14 mouse cellular contexts compared by ENCODE assay signal in genomic region chr11:118721898-118722297, GRCm38 (mm10).
"Had no signal": no experiment of that assay in that cellular context is flagged by ENCODE, and none has a peak within 500 bp of the region (broad histone marks: within the 10 kb centered on the region; RNA-seq: fewer than 3 reads in every experiment).

No protein-coding gene starts in this region.

- H3K36me3 ChIP-seq: limb, embryonic 13.5 days; liver, embryonic 15.5 days; midbrain, embryonic 15.5 days had no signal

- ATAC-seq: midbrain, embryonic 15.5 days had no signal

- H3K27me3 ChIP-seq: limb, embryonic 13.5 days; liver, embryonic 15.5 days; midbrain, embryonic 15.5 days had no signal

- DNase-seq: kidney, adult 18-20 months; kidney, postnatal 10 days; kidney, postnatal 4 days; lung, embryonic 14.5 days; lung, postnatal 36 days; retina, postnatal 1 day; right cerebral cortex, postnatal 4 days; spleen, adult 18-20 months; thymus, adult 2 months; thymus, postnatal 36 days had no signal

- H3K4me3 ChIP-seq: layer of hippocampus, adult 2 months; limb, embryonic 13.5 days; liver, embryonic 15.5 days; midbrain, embryonic 15.5 days had no signal

- H3K4me2 ChIP-seq: limb, embryonic 13.5 days; liver, embryonic 15.5 days; lung, embryonic 14.5 days; midbrain, embryonic 15.5 days had no signal

- H3K9ac ChIP-seq: limb, embryonic 13.5 days; liver, embryonic 15.5 days; lung, embryonic 14.5 days; midbrain, embryonic 15.5 days had no signal

- H3K27ac ChIP-seq: layer of hippocampus, adult 2 months; limb, embryonic 13.5 days; liver, embryonic 15.5 days; midbrain, embryonic 15.5 days had no signal

- H3K9me3 ChIP-seq: limb, embryonic 13.5 days; liver, embryonic 15.5 days; midbrain, embryonic 15.5 days had no signal
